Mouse (Mus musculus): Measurements from ENCODE around the gene Phlda3. TPM values are rescaled to one million over a fixed set of nuclear protein-coding genes. Genes with fewer than 3 reads are reported as not detected.

Phlda3 gene
- polyA plus RNA-seq, 1 experiment from 2014 or later = 32.1 TPM

DNA sequence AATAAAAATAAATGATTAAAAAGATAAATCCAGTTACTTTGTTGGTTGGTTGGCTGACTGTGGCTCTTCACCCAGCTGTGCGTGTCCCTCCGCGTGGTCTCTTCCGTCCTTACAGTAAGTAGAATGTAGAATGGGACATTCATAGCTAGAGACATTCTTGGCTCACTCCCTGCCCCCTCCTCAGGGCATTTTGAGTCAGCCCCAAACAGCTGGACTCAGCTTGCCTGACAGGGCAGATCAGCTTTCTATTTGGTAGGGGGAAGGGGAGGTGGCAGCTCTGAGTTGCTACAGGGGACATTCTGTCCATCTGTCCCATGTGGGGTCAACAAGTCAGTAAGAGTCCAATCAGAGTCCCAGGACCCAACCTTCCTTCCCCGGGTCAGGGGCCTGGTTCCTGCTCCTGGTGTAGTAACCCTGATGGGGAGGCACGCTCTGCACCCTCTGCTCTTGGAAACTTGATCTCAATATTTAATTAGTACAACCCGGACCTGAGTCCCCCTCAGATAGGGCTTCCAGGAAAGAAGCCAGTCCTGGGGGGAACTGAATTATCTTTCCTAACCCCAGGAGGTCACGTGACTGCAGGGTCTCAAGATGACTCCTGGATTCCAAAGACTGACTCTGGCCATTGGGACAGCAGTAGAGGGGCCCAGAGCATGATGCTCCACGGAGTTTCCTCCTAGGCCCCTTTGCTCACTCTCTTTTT is 2.3 kb upstream of the Phlda3 start:
- Histone ChIP-seq H3K27me3 (0 out of 2 replicates have a peak, but pooled peaks cover 4% of the 10 kb centered on the region), H3K9me3 (no peaks in the 10 kb centered on the region), H3K36me3 (no peaks in the 10 kb centered on the region), H3K9ac (no peak overlapping the region), H3K4me2 (no peak overlapping the region), H3K27ac (replicated peaks) (no peak overlapping the region), H3K4me1 (replicated peaks) (peaks cover 22% of the 10 kb centered on the region), H3K4me3 (no peak overlapping the region)
- WGBS = 79% methylated on average over 9 of the region's 9 CpGs
- ATAC-seq (ENCODE audit: low read depth) = no peak

DNA sequence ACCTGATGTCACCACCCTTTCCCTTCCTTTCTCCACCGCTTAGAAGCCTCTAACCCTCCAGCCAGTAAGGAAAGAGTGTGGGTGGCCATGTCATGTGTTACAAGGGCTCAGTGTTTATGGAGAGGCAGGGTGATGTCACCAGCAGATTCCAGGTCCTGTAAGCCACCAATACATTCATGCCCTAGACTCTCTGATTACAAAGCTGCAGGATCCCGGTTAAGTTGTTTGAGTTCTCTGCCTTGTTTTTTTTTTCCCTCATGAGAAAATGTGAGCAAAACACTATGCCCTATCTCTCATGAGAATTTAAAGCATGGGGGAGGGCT is 1.8 kb upstream of the Phlda3 start:
- Histone ChIP-seq H3K9me3 (no peaks in the 10 kb centered on the region), H3K4me1 (replicated peaks) (peaks cover 22% of the 10 kb centered on the region), H3K4me2 (no peak overlapping the region), H3K36me3 (no peaks in the 10 kb centered on the region), H3K27ac (replicated peaks) (no peak overlapping the region), H3K27me3 (0 out of 2 replicates have a peak, but pooled peaks cover 4% of the 10 kb centered on the region), H3K9ac (no peak overlapping the region), H3K4me3 (no peak overlapping the region)
- no peak for ATAC-seq (ENCODE audit: low read depth)
- WGBS = 67% methylated on average over 2 of the region's 2 CpGs

DNA sequence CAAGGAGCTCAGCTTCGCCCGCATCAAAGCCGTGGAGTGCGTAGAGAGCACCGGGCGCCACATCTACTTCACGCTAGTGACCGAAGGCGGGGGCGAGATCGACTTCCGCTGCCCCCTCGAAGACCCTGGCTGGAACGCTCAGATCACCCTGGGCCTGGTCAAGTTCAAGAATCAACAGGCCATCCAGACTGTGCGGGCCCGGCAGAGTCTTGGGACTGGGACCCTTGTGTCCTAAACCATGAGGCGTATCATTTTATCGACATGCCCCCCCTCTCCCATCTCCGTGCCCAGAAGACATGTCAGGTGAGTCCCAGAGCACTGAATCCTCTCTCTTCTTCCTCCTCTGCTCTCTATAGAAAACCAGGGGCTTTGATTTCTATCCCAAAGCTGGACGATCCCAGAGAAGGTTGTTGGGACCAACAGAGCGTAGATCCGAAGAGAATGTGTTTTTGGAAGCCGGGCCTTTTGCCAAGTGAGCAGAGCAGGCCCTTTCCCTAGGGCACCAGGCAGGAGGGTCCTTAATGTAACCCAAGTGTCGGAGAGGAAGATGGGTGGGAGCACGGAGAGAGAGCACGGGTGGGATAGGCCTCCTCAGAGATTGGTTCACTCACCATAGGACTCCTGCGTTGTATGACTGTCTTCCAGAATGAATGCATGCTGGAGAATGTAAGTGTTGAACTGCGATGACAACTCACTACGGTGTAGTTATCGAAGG is 830 bp downstream of the Phlda3 start:
- ATAC-seq (ENCODE audit: low read depth) = peak; percentile 29

DNA sequence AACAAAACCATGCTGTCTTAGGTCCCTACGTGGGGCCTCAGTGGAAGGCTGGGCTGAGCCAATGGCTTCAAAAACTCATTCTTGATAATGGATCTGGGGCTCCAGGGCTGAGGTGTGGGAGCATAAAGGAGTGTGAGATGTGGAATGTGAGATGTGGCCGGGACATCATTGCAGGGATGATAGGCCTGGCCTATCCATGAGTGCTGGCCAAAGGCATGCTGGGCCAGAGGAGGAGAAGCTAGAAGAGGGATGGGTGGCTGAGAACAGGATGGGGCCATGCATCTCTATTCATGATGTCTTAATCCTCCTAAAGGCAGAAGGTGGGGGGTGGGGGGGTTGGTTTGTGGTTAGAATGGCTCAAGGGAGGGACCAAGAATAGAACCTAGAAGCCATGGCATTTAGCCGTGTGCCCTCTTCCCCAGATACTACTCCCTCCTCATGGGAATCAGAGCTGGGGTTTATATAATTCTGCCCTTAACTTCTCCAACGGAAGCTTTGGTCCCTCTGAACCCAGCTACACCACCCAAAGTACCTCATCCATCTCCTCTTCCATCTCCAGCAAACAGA is 1.5 kb downstream of the Phlda3 start:
- peak overlapping the region; percentile 84 for H3K9ac ChIP-seq
- 71% methylated on average over 4 of the region's 4 CpGs for WGBS
- no peak for ATAC-seq (ENCODE audit: low read depth)

More for the DNA sequence above, 830 bp downstream of the Phlda3 start:
- peak overlapping the region; percentile 53 for H3K4me3 ChIP-seq
- peaks cover 35% of the 10 kb centered on the region for H3K4me1 ChIP-seq (replicated peaks)
- H3K36me3 ChIP-seq = no peaks in the 10 kb centered on the region
- peak overlapping the region; percentile 89 for H3K4me2 ChIP-seq
- H3K9ac ChIP-seq = peak overlapping the region; percentile 84
- WGBS = 27% methylated on average over 30 of the region's 30 CpGs
- 0 out of 2 replicates have a peak, but pooled peaks cover 4% of the 10 kb centered on the region for H3K27me3 ChIP-seq
- H3K9me3 ChIP-seq = no peaks in the 10 kb centered on the region
- H3K27ac ChIP-seq (replicated peaks) = peak overlapping the region; percentile 76

DNA sequence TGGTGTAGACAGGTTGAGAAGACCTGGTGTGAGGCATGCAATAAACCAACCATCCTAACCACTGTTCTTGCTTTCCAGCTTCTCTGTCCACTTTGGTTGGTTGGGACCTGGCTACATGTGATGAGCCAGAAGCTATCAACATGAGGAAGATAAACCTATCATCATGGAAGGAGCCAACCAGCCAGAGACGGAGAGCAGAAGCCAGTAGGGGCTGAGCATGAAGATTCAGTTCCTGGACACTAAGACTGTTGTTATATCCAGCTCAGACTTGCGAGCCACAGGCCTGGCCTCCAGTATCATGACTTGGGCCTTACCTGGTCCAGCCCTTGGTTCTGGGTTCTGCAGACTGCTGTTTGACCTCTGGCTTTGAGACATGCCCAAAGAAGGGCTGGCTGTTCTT is 2.5 kb downstream of the Phlda3 start:
- Histone ChIP-seq H3K27me3 (0 out of 2 replicates have a peak, but pooled peaks cover 4% of the 10 kb centered on the region), H3K9me3 (no peaks in the 10 kb centered on the region), H3K4me2 (peak overlapping the region; percentile 89; the same call in 1 of the 2 replicates), H3K27ac (replicated peaks) (no peak overlapping the region), H3K4me1 (replicated peaks) (peaks cover 39% of the 10 kb centered on the region), H3K4me3 (no peak overlapping the region), H3K9ac (no peak overlapping the region), H3K36me3 (no peaks in the 10 kb centered on the region)
- 100% methylated on average over 2 of the region's 2 CpGs for WGBS
- ATAC-seq (ENCODE audit: low read depth) = no peak

More for the DNA sequence above, 1.5 kb downstream of the Phlda3 start:
- Histone ChIP-seq H3K27me3 (0 out of 2 replicates have a peak, but pooled peaks cover 4% of the 10 kb centered on the region), H3K4me1 (replicated peaks) (peaks cover 39% of the 10 kb centered on the region), H3K27ac (replicated peaks) (no peak overlapping the region), H3K9me3 (no peaks in the 10 kb centered on the region), H3K4me3 (peak overlapping the region; percentile 53), H3K36me3 (no peaks in the 10 kb centered on the region), H3K4me2 (peak overlapping the region; percentile 89)

DNA sequence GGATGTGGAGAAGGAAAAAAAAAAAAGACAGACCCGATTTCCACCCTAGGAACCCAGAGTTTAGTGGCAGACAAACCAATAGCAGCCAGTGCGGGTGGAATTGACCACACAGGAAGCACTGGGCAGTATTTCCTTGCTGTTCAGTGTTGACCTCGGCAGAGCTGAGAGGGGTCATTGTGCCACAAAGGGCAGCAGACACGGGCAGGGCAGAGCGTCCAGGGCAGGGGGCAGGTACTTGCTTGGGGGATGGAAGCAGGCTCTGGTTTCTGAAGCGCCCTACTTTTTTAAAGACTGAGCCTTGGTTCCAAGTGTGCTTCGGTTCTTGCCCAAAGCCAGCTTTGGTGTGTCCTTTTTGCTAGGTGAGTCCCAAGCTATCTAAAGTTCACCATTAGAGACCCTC is 4.3 kb downstream of the Phlda3 start:
- WGBS = 69% methylated on average over 7 of the region's 7 CpGs
- Histone ChIP-seq H3K27ac (replicated peaks) (no peak overlapping the region), H3K4me2 (no peak overlapping the region), H3K9me3 (no peaks in the 10 kb centered on the region), H3K4me1 (replicated peaks) (peaks cover 39% of the 10 kb centered on the region), H3K9ac (no peak overlapping the region), H3K27me3 (0 out of 2 replicates have a peak, but pooled peaks cover under 1% of the 10 kb centered on the region), H3K36me3 (no peaks in the 10 kb centered on the region), H3K4me3 (no peak overlapping the region)
- no peak for ATAC-seq (ENCODE audit: low read depth)

DNA sequence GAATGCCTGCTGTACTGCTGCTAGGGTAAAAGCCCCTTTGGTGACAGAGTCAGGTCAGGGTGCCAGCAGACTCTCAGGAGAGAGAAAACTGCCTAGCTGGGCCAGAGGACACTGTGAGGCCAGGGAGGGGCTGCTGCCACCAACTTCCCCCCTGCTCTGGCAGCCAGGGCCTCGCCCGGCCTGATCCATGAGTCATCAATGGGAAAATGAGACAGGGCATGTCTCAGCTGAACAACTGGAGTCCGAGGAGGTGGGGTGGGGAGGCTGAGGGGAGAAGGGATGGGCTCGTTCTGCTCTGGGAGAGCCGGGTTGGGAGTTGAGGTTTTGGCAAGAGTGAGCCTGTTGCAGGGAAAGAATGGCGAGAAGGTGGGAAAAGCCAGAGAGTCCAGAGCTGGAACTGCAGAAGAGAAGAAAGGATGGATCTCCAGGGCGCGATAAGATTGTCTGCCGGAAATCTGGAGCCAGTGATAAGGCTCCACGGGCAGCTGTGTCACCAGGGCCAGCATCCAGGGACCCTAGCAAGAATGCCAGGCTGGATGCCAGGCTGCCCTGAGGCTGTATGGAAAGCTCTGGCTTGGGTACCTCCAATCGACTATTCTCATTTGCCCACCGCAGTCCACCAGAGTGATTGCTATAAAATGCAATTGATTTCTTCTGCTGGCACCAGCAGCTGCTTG is 5.1 kb downstream of the Phlda3 start:
- Histone ChIP-seq H3K4me3 (no peak overlapping the region), H3K9ac (no peak overlapping the region), H3K9me3 (no peaks in the 10 kb centered on the region), H3K4me2 (no peak overlapping the region), H3K27me3 (no peaks in the 10 kb centered on the region), H3K36me3 (no peaks in the 10 kb centered on the region), H3K27ac (replicated peaks) (no peak overlapping the region), H3K4me1 (replicated peaks) (peaks cover 33% of the 10 kb centered on the region)
- ATAC-seq (ENCODE audit: low read depth) = no peak
- WGBS = 50% methylated on average over 12 of the region's 12 CpGs

DNA sequence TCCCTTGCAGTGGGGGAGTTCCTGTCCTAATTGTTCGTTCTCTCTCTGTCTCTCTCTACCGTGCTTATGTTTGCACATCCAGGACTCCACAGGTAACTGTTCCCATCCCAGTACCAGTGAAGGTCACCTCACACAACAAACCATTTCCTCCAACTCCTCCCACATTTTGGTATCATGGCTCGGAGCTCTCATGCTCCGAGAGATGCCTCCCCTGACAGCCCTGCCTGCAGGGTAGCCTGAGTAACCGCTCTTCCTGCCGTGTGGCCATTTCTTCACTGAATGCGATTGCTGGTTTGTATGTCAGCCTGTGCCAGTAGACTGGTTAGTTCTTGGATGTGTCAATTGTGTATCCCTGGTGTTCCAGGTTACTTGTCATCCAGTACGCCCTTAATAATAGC is 5.7 kb downstream of the Phlda3 start:
- no peak overlapping the region for H3K4me2 ChIP-seq
- no peak overlapping the region for H3K27ac ChIP-seq (replicated peaks)
- 68% methylated on average over 8 of the region's 8 CpGs for WGBS
- H3K27me3 ChIP-seq = no peaks in the 10 kb centered on the region
- no peaks in the 10 kb centered on the region for H3K9me3 ChIP-seq
- H3K4me1 ChIP-seq (replicated peaks) = peaks cover 30% of the 10 kb centered on the region
- no peaks in the 10 kb centered on the region for H3K36me3 ChIP-seq
- no peak overlapping the region for H3K9ac ChIP-seq
- no peak overlapping the region for H3K4me3 ChIP-seq
- no peak for ATAC-seq (ENCODE audit: low read depth)

DNA sequence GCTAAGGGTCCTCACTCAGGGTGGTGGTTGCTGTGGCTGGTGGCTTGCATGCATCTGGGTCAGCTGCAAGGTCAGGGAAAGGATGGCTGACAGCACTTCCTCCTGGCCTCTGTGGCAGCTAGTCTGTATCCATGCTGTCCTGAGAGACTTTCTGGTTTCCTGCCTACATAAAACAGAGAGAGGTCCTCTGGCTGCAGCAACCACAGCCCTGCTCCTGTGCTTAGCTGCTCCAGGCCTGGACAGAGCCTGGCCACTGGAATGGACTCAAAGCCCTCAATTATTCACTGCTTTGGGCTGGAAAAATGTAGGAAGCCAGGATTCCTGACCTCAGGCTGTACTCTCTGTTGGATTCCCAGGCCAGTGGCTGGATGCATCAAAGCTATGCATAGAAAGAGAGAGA is 10.7 kb downstream of the Phlda3 start:
- no peaks in the 10 kb centered on the region for H3K27me3 ChIP-seq
- no peak overlapping the region for H3K27ac ChIP-seq (replicated peaks)
- H3K4me2 ChIP-seq = no peak overlapping the region
- peaks cover 38% of the 10 kb centered on the region for H3K4me1 ChIP-seq (replicated peaks)
- no peak overlapping the region for H3K9ac ChIP-seq
- ATAC-seq (ENCODE audit: low read depth) = no peak
- H3K9me3 ChIP-seq = no peaks in the 10 kb centered on the region
- H3K4me3 ChIP-seq = no peak overlapping the region
- H3K36me3 ChIP-seq = no peaks in the 10 kb centered on the region

DNA sequence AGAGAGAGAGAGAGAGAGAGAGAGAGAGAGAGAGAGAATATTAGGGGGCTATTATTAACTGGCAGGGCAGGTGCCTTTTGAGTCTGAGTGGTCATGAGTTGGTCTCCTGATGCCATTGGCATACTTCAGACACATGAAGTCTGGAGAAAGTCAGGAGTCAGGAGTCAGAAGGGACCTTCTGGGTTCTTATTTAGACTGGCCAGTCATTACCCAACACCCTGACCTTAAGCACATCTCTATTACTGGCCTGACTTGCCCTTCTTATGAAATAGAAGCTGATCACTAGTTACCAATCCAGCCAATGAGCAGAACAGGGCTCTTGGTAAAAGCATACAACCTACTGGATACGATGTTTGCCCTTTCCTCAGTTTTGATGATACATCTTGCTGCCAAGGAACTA is 11.1 kb downstream of the Phlda3 start:
- H3K9me3 ChIP-seq = no peaks in the 10 kb centered on the region
- no peak overlapping the region for H3K4me3 ChIP-seq
- ATAC-seq (ENCODE audit: low read depth) = no peak
- no peak overlapping the region for H3K9ac ChIP-seq
- H3K36me3 ChIP-seq = no peaks in the 10 kb centered on the region
- no peaks in the 10 kb centered on the region for H3K27me3 ChIP-seq
- no peak overlapping the region for H3K27ac ChIP-seq (replicated peaks)
- H3K4me2 ChIP-seq = no peak overlapping the region
- WGBS = 91% methylated on average over 1 of the region's 1 CpGs
- H3K4me1 ChIP-seq (replicated peaks) = peaks cover 33% of the 10 kb centered on the region

DNA sequence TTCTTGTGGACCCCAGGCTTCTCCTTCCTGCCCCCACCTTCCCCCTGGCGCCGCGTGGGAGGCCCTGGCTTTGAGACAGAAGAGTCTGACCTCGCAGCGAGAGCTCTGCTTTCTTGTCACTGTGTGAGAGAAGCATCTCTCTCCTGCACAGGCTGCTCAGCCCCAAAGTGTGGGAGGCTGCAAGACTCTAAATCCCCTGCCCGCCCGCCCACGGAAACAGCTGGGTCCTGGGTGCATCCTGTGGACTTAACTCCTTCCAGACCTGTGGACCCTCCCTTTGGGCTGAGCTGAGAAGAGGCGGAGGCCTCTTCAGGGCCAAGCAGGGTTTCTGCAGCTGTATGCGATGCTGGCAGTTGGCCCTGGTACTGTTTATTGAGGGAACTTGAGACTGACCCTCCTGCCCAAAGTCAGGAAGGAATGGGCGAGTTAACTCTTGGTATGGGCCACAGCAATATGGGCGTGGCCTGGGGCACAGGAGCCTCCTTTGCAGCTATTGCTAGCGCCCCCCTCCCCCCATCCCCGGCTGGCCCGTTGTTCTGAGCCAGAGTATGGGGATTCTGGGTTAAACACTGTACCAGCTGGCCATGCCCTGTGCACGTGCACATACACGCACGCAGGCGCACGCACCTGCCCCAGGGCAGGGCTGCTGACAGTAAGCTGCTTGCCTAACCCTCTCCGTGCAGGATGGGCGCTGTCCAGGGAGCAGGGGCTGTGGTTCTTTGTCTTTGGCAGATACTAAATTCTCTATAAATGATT is 13.0 kb downstream of the Phlda3 start, which contains the start of gene Tnni1:
TSS of gene Tnni1 (plus strand) at position 655 of the 756 bp plus-strand sequence.
- Histone ChIP-seq H3K4me3 (no peak within 1 kb of the TSS), H3K9me3 (no peaks in the 10 kb centered on the region), H3K4me2 (no peak within 1 kb of the TSS), H3K9ac (peak within 1 kb of the TSS; percentile 32; the same call in 1 of the 2 replicates), H3K36me3 (no peaks in the 10 kb centered on the region), H3K4me1 (replicated peaks) (peaks cover 39% of the 10 kb centered on the region), H3K27ac (replicated peaks) (peak within 1 kb of the TSS; percentile 46; the same call in 1 of the 2 replicates), H3K27me3 (no peaks in the 10 kb centered on the region)
- peak; percentile 44 for ATAC-seq (ENCODE audit: low read depth)
- 31% methylated on average over 22 of the region's 22 CpGs for WGBS

Data from neural tube, embryonic 13.5 days (tissue).